Mouse (Mus musculus) Patski (cell line): ENCODE results near the gene Hoxa9. TPM values are rescaled to one million over a fixed set of nuclear protein-coding genes. Genes with fewer than 3 reads are reported as not detected.

Source experiments
- ATAC-seq: fragments of 100-300 bp; one replicate; pipeline ENCODE4 v1.8.0; 2021
- CTCF ChIA-PET: fragments of 350-600 bp; sonication (Branson Sonifier 250); formaldehyde crosslinking; loops from one replicate; lab custom pipeline; 2022; ENCODE audit warnings: inconsistent platforms; lab: Charles Lee
- POLR2A ChIA-PET: fragments of 350-600 bp; sonication (Branson Sonifier 250); formaldehyde crosslinking; loops from one replicate; lab custom pipeline; 2022; ENCODE audit warnings: antibody characterized with exemption, inconsistent platforms; lab: Charles Lee
- DNase-seq: peaks from one replicate; pipeline ENCODE4 v3.0.0-alpha.2; 2011; ENCODE audit warnings: low read depth, low spot score
- H3K27me3 ChIP-seq: fragments of 371-371 bp; one replicate; pipeline ENCODE4 v1.5.1; 2021
- CTCF ChIP-seq: fragments of 100-300 bp; IDR thresholded peaks from one replicate; pipeline ENCODE4 v1.5.1; 2021
- in situ Hi-C: fragments of 300-500 bp; cut with MboI; formaldehyde crosslinking; loops from 3 replicates; pipeline ENCODE4 v1.11.1; 2018; ENCODE audit warnings: low pct_unique_long_range_greater_than_20kb, mixed read lengths
- polyA plus RNA-seq: library from polyadenylated mRNA; unstranded; gene quantifications from one replicate; pipeline ENCODE4 v1.2.3, GENCODE M21; 2021

The Hoxa9 gene
- polyA plus RNA-seq, 1 experiment from 2014 or later = 76.7 TPM

DNA sequence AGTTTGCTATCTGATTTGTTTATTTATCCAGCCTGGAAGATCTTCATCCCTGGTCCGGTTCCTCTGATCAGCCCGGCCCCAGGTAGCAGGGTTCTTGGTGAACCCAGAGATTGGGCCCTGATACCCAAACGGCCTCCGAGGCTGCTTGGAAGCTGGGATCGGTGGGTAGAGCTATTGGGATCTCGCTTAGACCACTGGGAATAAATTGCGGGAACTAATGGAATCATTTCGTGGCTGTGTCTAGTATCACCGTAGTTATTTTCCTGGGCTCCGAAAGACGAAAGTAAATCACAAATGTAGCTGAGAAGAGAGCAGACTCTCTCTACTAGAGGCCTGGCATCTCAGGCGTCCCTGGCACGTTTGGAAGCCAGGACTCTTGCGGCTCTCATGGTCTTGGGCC, 25.7 kb downstream of the Hoxa9 start:
- CTCF ChIA-PET = interaction anchor here (0.8 to 2.5 kb wide), 7 partner anchors 19 to 207 kb away, joined by 3 to 12 read pairs (median 4); partner anchors contain the start of gene 5730596B20Rik
- POLR2A ChIA-PET = interaction anchor here (0.6 to 1.6 kb wide), 6 partner anchors 16 to 204 kb away, joined by 3 to 6 read pairs (median 4); no protein-coding TSS in a partner anchor
- H3K27me3 ChIP-seq = no peaks in the 10 kb centered on the region
- no peak for ATAC-seq
- DNase-seq = no peak
- in situ Hi-C loops = loop anchor here (5.0 to 25.0 kb wide), 3 partner anchors 198 to 493 kb away; no protein-coding TSS in a partner anchor
- TF ChIP-seq CTCF = no peak

DNA sequence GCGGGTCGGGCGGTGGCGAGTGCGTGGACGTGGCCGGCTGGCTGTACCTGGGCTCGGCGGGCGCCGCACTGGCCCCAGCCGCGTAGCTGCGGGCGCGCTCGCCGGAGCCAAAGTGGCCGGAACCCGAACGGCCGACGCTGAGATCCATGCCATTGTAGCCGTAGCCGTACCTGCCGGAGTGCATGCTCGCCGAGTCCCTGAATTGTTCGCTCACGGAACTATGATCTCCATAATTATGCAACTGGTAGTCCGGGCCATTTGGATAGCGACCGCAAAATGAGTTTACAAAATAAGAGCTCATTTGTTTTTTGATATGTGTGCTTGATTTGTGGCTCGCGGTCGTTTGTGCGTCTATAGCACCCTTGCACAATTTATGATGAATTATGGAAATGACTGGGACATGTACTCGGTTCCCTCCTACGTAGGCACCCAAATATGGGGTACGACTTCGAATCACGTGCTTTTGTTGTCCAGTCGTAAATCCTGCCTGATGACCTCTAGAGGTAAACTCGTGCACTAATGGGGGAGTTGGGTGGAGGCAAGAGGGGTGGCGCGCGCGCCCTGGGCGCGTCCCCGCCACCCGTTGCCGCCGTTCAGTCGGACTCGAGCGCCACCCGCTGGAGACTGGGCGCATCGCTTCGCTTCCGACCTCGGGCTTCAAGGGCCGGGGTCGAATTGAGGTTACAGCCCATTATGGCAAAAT, 26.7 kb downstream of the Hoxa9 start, which contains the start of gene Hoxa5:
Gene Hoxa5 (minus strand): TSS at position 538 of the 703 bp plus-strand sequence.
- no peak for DNase-seq
- POLR2A ChIA-PET = interaction anchor here (0.6 to 1.6 kb wide), 5 partner anchors 9 to 203 kb away, joined by 3 to 4 read pairs (median 4); partner anchors contain the start of gene Hoxa4
- TF ChIP-seq CTCF = no peak
- no peaks in the 10 kb centered on the region for H3K27me3 ChIP-seq
- ATAC-seq = peak; percentile 28
- in situ Hi-C loops = loop anchor here (25.0 kb wide), 1 partner anchor 492 kb away; no protein-coding TSS in a partner anchor
- CTCF ChIA-PET = interaction anchor here (0.6 to 2.5 kb wide), 11 partner anchors 11 to 213 kb away, joined by 3 to 12 read pairs (median 4); partner anchors contain the start of gene 5730596B20Rik

- DNase-seq = no peak
- TF ChIP-seq CTCF = no peak
- no peak for ATAC-seq
- ChIA-PET CTCF (interaction anchor here (0.6 to 2.6 kb wide), 12 partner anchors 8 to 212 kb away, joined by 3 to 12 read pairs (median 4); partner anchors contain the start of gene 5730596B20Rik), POLR2A (interaction anchor here (0.6 to 1.2 kb wide), 3 partner anchors 10 to 27 kb away, joined by 3 to 4 read pairs (median 3); partner anchors contain the start of gene Hoxa4)
- no peaks in the 10 kb centered on the region for H3K27me3 ChIP-seq
- in situ Hi-C loops = loop anchor here (25.0 kb wide), 1 partner anchor 491 kb away; no protein-coding TSS in a partner anchor
These were observed 27.4 kb downstream of the Hoxa9 start for GRCm38 (mm10) chr6:52203371-52204049.

DNA sequence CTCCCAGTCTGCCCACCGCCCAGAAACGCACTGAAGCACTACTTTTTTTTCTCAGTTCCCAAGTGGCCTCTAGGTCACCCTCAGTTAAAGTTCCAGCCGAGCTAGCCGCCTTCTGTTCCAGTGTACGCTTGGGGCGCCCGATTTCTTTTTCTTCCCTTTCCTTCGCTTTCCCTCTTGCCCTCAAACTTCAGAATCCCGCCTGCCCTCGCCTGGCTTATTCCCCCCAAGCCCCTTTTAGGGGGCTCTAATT, 27.8 kb downstream of the Hoxa9 start:
- in situ Hi-C loops = loop anchor here (25.0 kb wide), 1 partner anchor 491 kb away; no protein-coding TSS in a partner anchor
- no peaks in the 10 kb centered on the region for H3K27me3 ChIP-seq
- POLR2A ChIA-PET = interaction anchor here (0.9 to 1.0 kb wide), 2 partner anchors 12 to 26 kb away, joined by 3 to 6 read pairs; no protein-coding TSS in a partner anchor
- ATAC-seq (no peak), DNase-seq (no peak)
- no peak for TF ChIP-seq CTCF
- CTCF ChIA-PET = interaction anchor here (1.1 to 2.6 kb wide), 4 partner anchors 8 to 326 kb away, joined by 3 to 6 read pairs (median 4); no protein-coding TSS in a partner anchor

DNA sequence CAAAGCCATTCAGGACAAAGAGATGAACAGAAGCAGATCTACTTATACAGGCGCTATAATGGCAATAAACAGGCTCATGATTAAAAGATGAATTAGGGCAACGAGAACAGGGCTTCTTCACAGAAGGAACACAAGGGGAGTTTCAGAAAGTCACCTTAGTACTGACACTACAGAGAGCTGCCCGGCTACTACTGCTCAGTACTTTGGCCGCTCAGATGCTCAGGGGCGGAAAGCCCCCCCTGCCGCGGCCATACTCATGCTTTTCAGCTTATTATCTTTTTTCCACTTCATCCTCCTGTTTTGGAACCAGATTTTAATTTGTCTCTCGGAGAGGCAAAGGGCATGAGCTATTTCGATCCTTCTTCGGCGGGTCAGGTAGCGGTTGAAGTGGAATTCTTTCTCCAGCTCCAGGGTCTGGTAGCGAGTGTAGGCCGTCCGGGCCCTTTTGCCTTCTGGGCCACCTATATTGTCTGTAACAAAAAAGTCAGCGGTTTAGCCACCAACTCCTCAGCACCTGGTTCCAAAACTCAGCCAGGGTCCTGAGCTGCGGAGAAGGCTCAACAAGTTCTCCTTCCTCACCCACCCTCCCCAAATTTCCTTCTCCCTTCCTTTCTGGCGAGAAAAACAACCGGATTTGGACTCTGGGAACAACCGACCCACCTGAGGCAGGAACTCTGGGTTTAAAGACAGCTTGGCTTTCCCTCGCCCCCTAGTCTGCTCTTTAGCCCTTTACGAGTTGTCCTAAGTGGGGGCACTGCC, 28.3 kb downstream of the Hoxa9 start:
- in situ Hi-C loops = loop anchor here (25.0 kb wide), 1 partner anchor 490 kb away; no protein-coding TSS in a partner anchor

GRCm38 (mm10) chr6:52201269-52201668, 29.6 kb downstream of the Hoxa9 start:
- in situ Hi-C loops = loop anchor here (25.0 kb wide), 1 partner anchor 489 kb away; no protein-coding TSS in a partner anchor
- ATAC-seq (no peak), DNase-seq (no peak)
- no peak for TF ChIP-seq CTCF
- no peaks in the 10 kb centered on the region for H3K27me3 ChIP-seq
- ChIA-PET CTCF (interaction anchor here (1.0 to 2.6 kb wide), 8 partner anchors 10 to 326 kb away, joined by 3 to 7 read pairs (median 4); partner anchors contain the start of gene Hoxa10), POLR2A (interaction anchor here (0.6 to 0.8 kb wide), 2 partner anchors 31 to 268 kb away, joined by 4 read pairs; no protein-coding TSS in a partner anchor)

More for the DNA sequence above, 28.3 kb downstream of the Hoxa9 start:
- no peak for DNase-seq
- ChIA-PET POLR2A (interaction anchor here (0.6 to 1.0 kb wide), 3 partner anchors 12 to 604 kb away, joined by 3 to 6 read pairs (median 4); no protein-coding TSS in a partner anchor), CTCF (interaction anchor here (0.7 to 2.6 kb wide), 8 partner anchors 9 to 327 kb away, joined by 3 to 7 read pairs (median 3); partner anchors contain the start of gene Hoxa10)
- no peaks in the 10 kb centered on the region for H3K27me3 ChIP-seq
- no peak for TF ChIP-seq CTCF
- no peak for ATAC-seq

GRCm38 (mm10) chr6:52200751-52201250, 30.1 kb downstream of the Hoxa9 start:
- H3K27me3 ChIP-seq = no peaks in the 10 kb centered on the region
- TF ChIP-seq CTCF = no peak
- POLR2A ChIA-PET = no interaction called here
- CTCF ChIA-PET = interaction anchor here (1.1 to 2.6 kb wide), 6 partner anchors 11 to 322 kb away, joined by 3 to 7 read pairs (median 4); no protein-coding TSS in a partner anchor
- DNase-seq = no peak
- ATAC-seq = no peak
- in situ Hi-C loops = loop anchor here (25.0 kb wide), 1 partner anchor 488 kb away; no protein-coding TSS in a partner anchor

- no peak for TF ChIP-seq CTCF
- DNase-seq = no peak
- H3K27me3 ChIP-seq = no peaks in the 10 kb centered on the region
- in situ Hi-C loops = loop anchor here (25.0 kb wide), 1 partner anchor 488 kb away; no protein-coding TSS in a partner anchor
- no peak for ATAC-seq
- POLR2A ChIA-PET = interaction anchor here (0.7 kb wide), 1 partner anchor 297 kb away, joined by 3 read pairs; no protein-coding TSS in a partner anchor
- CTCF ChIA-PET = interaction anchor here (1.1 to 1.7 kb wide), 2 partner anchors 16 to 53 kb away, joined by 3 to 7 read pairs; no protein-coding TSS in a partner anchor
These were observed 30.7 kb downstream of the Hoxa9 start for GRCm38 (mm10) chr6:52200073-52200750.
